Mouse (Mus musculus): ENCODE measurements at regions not wholly inside any gene's neighbourhood (a gene's known extent, or its start where the extent isn't known, plus 50 kb on each side); places are given as distances from the start of the nearest gene placed in this dataset.

GRCm38 (mm10) chr16:53011847-53012246, 558.0 kb upstream of the Alcam start:
- no peak for DNase-seq (ENCODE audit: low spot score)

GRCm38 (mm10) chr16:52988852-52989397, 535.1 kb upstream of the Alcam start:
- DNase-seq (ENCODE audit: low spot score), result no peak

GRCm38 (mm10) chr16:52984336-52984735, 530.5 kb upstream of the Alcam start:
- no peak for DNase-seq (ENCODE audit: low spot score)

- no peak for DNase-seq (ENCODE audit: low spot score)
Observed at GRCm38 (mm10) chr16:52980995-52981394, 527.1 kb upstream of the Alcam start.

- DNase-seq (ENCODE audit: low spot score), result no peak
Observed at GRCm38 (mm10) chr16:52972811-52973210, 518.9 kb upstream of the Alcam start.

- no peak for DNase-seq (ENCODE audit: low spot score)
Observed at GRCm38 (mm10) chr16:52947679-52948078, 493.8 kb upstream of the Alcam start.

- DNase-seq (ENCODE audit: low spot score), result no peak
Observed at GRCm38 (mm10) chr16:52934749-52935148, 480.9 kb upstream of the Alcam start.

- DNase-seq (ENCODE audit: low spot score), result no peak
Observed at GRCm38 (mm10) chr16:52931978-52932377, 478.1 kb upstream of the Alcam start.

GRCm38 (mm10) chr16:52892467-52893255, 438.8 kb upstream of the Alcam start:
- peak; percentile 72 for DNase-seq (ENCODE audit: low spot score)

- no peak for DNase-seq (ENCODE audit: low spot score)
Observed at GRCm38 (mm10) chr16:52879463-52880114, 425.7 kb upstream of the Alcam start.

GRCm38 (mm10) chr16:52867833-52868232, 414.0 kb upstream of the Alcam start:
- DNase-seq (ENCODE audit: low spot score), result no peak

- no peak for DNase-seq (ENCODE audit: low spot score)
Observed at GRCm38 (mm10) chr16:52863554-52863953, 409.7 kb upstream of the Alcam start.

GRCm38 (mm10) chr16:52861263-52861662, 407.4 kb upstream of the Alcam start:
- DNase-seq (ENCODE audit: low spot score), result no peak

GRCm38 (mm10) chr16:52858441-52859209, 404.8 kb upstream of the Alcam start:
- no peak for DNase-seq (ENCODE audit: low spot score)

- no peak for DNase-seq (ENCODE audit: low spot score)
Observed at GRCm38 (mm10) chr16:52851129-52851528, 397.3 kb upstream of the Alcam start.

- no peak for DNase-seq (ENCODE audit: low spot score)
Observed at GRCm38 (mm10) chr16:52818976-52819375, 365.1 kb upstream of the Alcam start.

GRCm38 (mm10) chr16:52811219-52811618, 357.3 kb upstream of the Alcam start:
- DNase-seq (ENCODE audit: low spot score), result no peak

GRCm38 (mm10) chr16:52804365-52804764, 350.5 kb upstream of the Alcam start:
- no peak for DNase-seq (ENCODE audit: low spot score)

GRCm38 (mm10) chr16:52799715-52800392, 346.0 kb upstream of the Alcam start:
- DNase-seq (ENCODE audit: low spot score), result no peak

GRCm38 (mm10) chr16:52795184-52795583, 341.3 kb upstream of the Alcam start:
- DNase-seq (ENCODE audit: low spot score), result no peak

- no peak for DNase-seq (ENCODE audit: low spot score)
Observed at GRCm38 (mm10) chr16:52789946-52790345, 336.1 kb upstream of the Alcam start.

GRCm38 (mm10) chr16:52747744-52748143, 293.9 kb upstream of the Alcam start:
- no peak for DNase-seq (ENCODE audit: low spot score)

All from retina, embryonic 14.5 days (tissue).